ENCODE assay signal across 14 mouse cellular contexts in genomic region chr13:93248711-93249110, GRCm38 (mm10). TPM values are rescaled to one million over a fixed set of nuclear protein-coding genes. Genes with fewer than 3 reads are reported as not detected.
DNase-seq lines count a peak whose midpoint lies in the region; TF ChIP-seq lines count a peak whose summit lies in the region.
"Had no signal": no experiment of that assay in that cellular context is flagged by ENCODE, and none has a peak within 500 bp of the region (broad histone marks: within the 10 kb centered on the region; RNA-seq: fewer than 3 reads in every experiment).

No protein-coding gene starts in this region.

- H3K79me2 ChIP-seq in CH12.LX (replicated peaks; ENCODE audit: control insufficient read depth, extremely low read depth, insufficient read depth, poor library complexity, severe bottlenecking) = no peaks in the 10 kb centered on the region

- H3K9ac ChIP-seq in CH12.LX (ENCODE audit: insufficient read depth, low read depth) = peak overlapping the region; percentile 18; the same call in 1 of the 2 replicates
- H3K9ac ChIP-seq: forebrain, postnatal 0 days; limb, embryonic 15.5 days; midbrain, embryonic 12.5 days had no signal

- no peak; the same call in 1 of the 2 replicates for TF ChIP-seq RAD21 in CH12.LX (IDR thresholded peaks at IDR 0.05; ENCODE audit: low read depth, low read length)

- H3K4me3 ChIP-seq in CH12.LX (replicated peaks in 1 of 3; ENCODE audit: low read depth in 2 of 3, low read length in 2 of 3, poor library complexity in 1 of 3) = peak overlapping the region in 1 of 3 experiments; percentile 40
- H3K4me3 ChIP-seq: erythroblast, embryonic 14.5 days; limb, embryonic 15.5 days; midbrain, embryonic 12.5 days had no signal

- peaks cover 14 to 26% of the 10 kb centered on the region in 2 experiments for H3K4me1 ChIP-seq in CH12.LX (ENCODE audit: control insufficient read depth in 1 of 2, insufficient read depth in 2 of 2)
- H3K4me1 ChIP-seq: limb, embryonic 15.5 days; midbrain, embryonic 12.5 days had no signal

- no peaks in the 10 kb centered on the region for H3K9me3 ChIP-seq in CH12.LX (replicated peaks; ENCODE audit: low read length)
- H3K9me3 ChIP-seq: limb, embryonic 15.5 days; midbrain, embryonic 12.5 days had no signal

- H3K36me3 ChIP-seq in CH12.LX (replicated peaks in 1 of 2; ENCODE audit: control insufficient read depth in 1 of 2, insufficient read depth in 1 of 2, low read length in 1 of 2) = no peaks in the 10 kb centered on the region
- H3K36me3 ChIP-seq: limb, embryonic 15.5 days; midbrain, embryonic 12.5 days had no signal

- in situ Hi-C loops in CH12.LX (cut with MboI; ENCODE audit: low pct_ligation_motif_present, low pct_unique_long_range_greater_than_20kb, low sequenced_read_pairs) = loop anchor here (25.0 kb wide), 1 partner anchor 236 kb away; no protein-coding TSS in a partner anchor

- H3K4me2 ChIP-seq in CH12.LX (ENCODE audit: insufficient read depth, low read depth, poor library complexity, severe bottlenecking) = peak overlapping the region; percentile 54
- H3K4me2 ChIP-seq: limb, embryonic 15.5 days; midbrain, embryonic 12.5 days had no signal

- TF ChIP-seq POLR2A in CH12.LX (IDR thresholded peaks at IDR 0.05; ENCODE audit: low read depth, low read length) = no peak

- DNase-seq in left cerebral cortex, adult 8-10 months (ENCODE audit: low spot score in 2 of 2) = peak; percentile 21 to 70
- DNase-seq in left cerebral cortex, postnatal 10 days (ENCODE audit: extremely low spot score in 1 of 2, low spot score in 2 of 2) = no peak
- DNase-seq in A20 (ENCODE audit: low read depth, low spot score) (peak; percentile 70), CH12.LX (ENCODE audit: extremely low read depth) (peak; percentile 64)
- peak; percentile 62 to 72 for DNase-seq in monocyte, adult 2 months (ENCODE audit: low read depth in 1 of 2, low spot score in 2 of 2)
- no peak for DNase-seq in adrenal gland, postnatal 25 days
- no peak for DNase-seq in urinary bladder, postnatal 4 days (ENCODE audit: low spot score in 2 of 2)
- DNase-seq: adrenal gland, adult 2 months; cerebellum, adult 9-10 months; forebrain, postnatal 0 days; thymus, adult 2 months had no signal

- no peak for TF ChIP-seq CTCF in CH12.LX (conservative IDR thresholded peaks at IDR 0.05 in 1 of 2, IDR thresholded peaks at IDR 0.05 in 1 of 2; ENCODE audit: low read depth in 2 of 2, low read length in 2 of 2)

- no peak; the same call in 1 of the 2 replicates for TF ChIP-seq EP300 in CH12.LX (IDR thresholded peaks at IDR 0.05; ENCODE audit: low read length)

- dilution Hi-C loops in CH12.LX (cut with MboI; ENCODE audit: extremely low pct_ligation_motif_present, extremely low pct_unique_long_range_greater_than_20kb, low sequenced_read_pairs) = no loop called here

- no peaks in the 10 kb centered on the region for H3K27me3 ChIP-seq in CH12.LX (replicated peaks)
- H3K27me3 ChIP-seq: limb, embryonic 15.5 days; midbrain, embryonic 12.5 days had no signal

- H3K27ac ChIP-seq in CH12.LX (ENCODE audit: insufficient read depth, low read depth) = no peak overlapping the region
- H3K27ac ChIP-seq: limb, embryonic 15.5 days; midbrain, embryonic 12.5 days had no signal

- intact Hi-C loops in left cerebral cortex, postnatal 10 days (cut with DNase I) = no loop called here

TF ChIP-seq in CH12.LX, 34 proteins besides CTCF, POLR2A, EP300 and RAD21:
- no peak for TF ChIP-seq ETS1 (conservative IDR thresholded peaks at IDR 0.05; ENCODE audit: low read depth, low read length)
- TF ChIP-seq MAFK (IDR thresholded peaks at IDR 0.05; ENCODE audit: insufficient replicate concordance, low read length) = no peak
- TF ChIP-seq NRF1 (IDR thresholded peaks at IDR 0.05; ENCODE audit: low read depth, low read length) = no peak
- no peak for TF ChIP-seq E2F4 (IDR thresholded peaks at IDR 0.05; ENCODE audit: insufficient replicate concordance, low read depth, low read length)
- TF ChIP-seq MYC (IDR thresholded peaks at IDR 0.05; ENCODE audit: low read depth, low read length) = peak; percentile 51; the same call in 1 of the 2 replicates
- peak; percentile 63; the same call in 1 of the 2 replicates for TF ChIP-seq MAX (IDR thresholded peaks at IDR 0.05; ENCODE audit: low read length)
- no peak for TF ChIP-seq ZKSCAN1 (IDR thresholded peaks at IDR 0.05; ENCODE audit: borderline replicate concordance, low read depth, low read length)
- 0 out of 2 replicates have a peak, but pooled peaks have one; percentile 13 for TF ChIP-seq MEF2A (IDR thresholded peaks at IDR 0.05; ENCODE audit: borderline replicate concordance, low read depth, low read length)
- TF ChIP-seq CHD2 (IDR thresholded peaks at IDR 0.05; ENCODE audit: low read length) = no peak
- TF ChIP-seq JUND (conservative IDR thresholded peaks at IDR 0.05; ENCODE audit: low read depth, low read length) = no peak
- peak; percentile 33; the same call in 1 of the 2 replicates for TF ChIP-seq MXI1 (IDR thresholded peaks at IDR 0.05; ENCODE audit: low read depth, low read length)
- no peak for TF ChIP-seq JUN (IDR thresholded peaks at IDR 0.05; ENCODE audit: insufficient read depth, low read depth, low read length)
- no peak for TF ChIP-seq GABPA (IDR thresholded peaks at IDR 0.05; ENCODE audit: insufficient replicate concordance, low read depth, low read length)
- TF ChIP-seq NELFE (IDR thresholded peaks at IDR 0.05; ENCODE audit: low read depth, low read length) = 0 out of 2 replicates have a peak, but pooled peaks have one; percentile 13
- no peak for TF ChIP-seq PAX5 (IDR thresholded peaks at IDR 0.05; ENCODE audit: low read length)
- no peak for TF ChIP-seq ZMIZ1 (IDR thresholded peaks at IDR 0.05; ENCODE audit: low read depth, low read length)
- TF ChIP-seq SMC3 (IDR thresholded peaks at IDR 0.05; ENCODE audit: low read depth, low read length) = no peak
- TF ChIP-seq TCF12 (IDR thresholded peaks at IDR 0.05; ENCODE audit: low read depth, low read length) = peak; percentile 29; the same call in 1 of the 2 replicates
- TF ChIP-seq RCOR1 (conservative IDR thresholded peaks at IDR 0.05; ENCODE audit: low read depth, low read length) = no peak
- no peak for TF ChIP-seq ZNF384 (IDR thresholded peaks at IDR 0.05; ENCODE audit: low read depth, low read length)
- TF ChIP-seq USF1 (IDR thresholded peaks at IDR 0.05; ENCODE audit: low read depth, low read length) = peak; percentile 22; the same call in 1 of the 2 replicates
- no peak for TF ChIP-seq ZC3H11A (IDR thresholded peaks at IDR 0.05; ENCODE audit: low read depth, low read length)
- TF ChIP-seq CHD1 (IDR thresholded peaks at IDR 0.05; ENCODE audit: low read depth, low read length) = no peak
- peak; percentile 25; the same call in 1 of the 2 replicates for TF ChIP-seq BHLHE40 (IDR thresholded peaks at IDR 0.05; ENCODE audit: low read depth, low read length)
- TF ChIP-seq MAZ (IDR thresholded peaks at IDR 0.05; ENCODE audit: low read depth, low read length) = 0 out of 2 replicates have a peak, but pooled peaks have one; percentile 14
- TF ChIP-seq IRF4 (IDR thresholded peaks at IDR 0.05; ENCODE audit: low read depth, low read length) = peak; percentile 55; the same call in 1 of the 2 replicates

RNA-seq across cellular contexts. Expression of gene Homer1, which starts 50.7 kb away (rescaled TPM):
- total RNA-seq in left cerebral cortex, adult 8-10 months (2022) = 100 to 1,000 TPM; 189 to 264 (median 200) TPM
- 100 to 1,000 TPM; 145 to 149 TPM for total RNA-seq in left cerebral cortex, postnatal 10 days (2021)
- total RNA-seq in CH12.LX (2012; rRNA removed) = 16.2 and 16.4 TPM in 2 replicates
- 32.2 and 35.7 TPM in 2 replicates for total RNA-seq in CH12.LX (2014; rRNA removed)
- polyA plus RNA-seq in CH12.LX (2012; ENCODE audit: insufficient read length, low read depth) = 12.6 and 14.6 TPM in 2 replicates
- total RNA-seq in adrenal gland, postnatal 25 days (2021) = 27.1 and 30.4 TPM in 2 replicates

RNA-seq across cellular contexts. Expression of gene Tent2, which starts 56.5 kb away (rescaled TPM):
- 10 to 100 TPM; 26.7 to 40.7 (median 30.1) TPM for total RNA-seq in left cerebral cortex, adult 8-10 months (2022)
- 10 to 100 TPM; 24.9 to 28.8 TPM for total RNA-seq in left cerebral cortex, postnatal 10 days (2021)
- total RNA-seq in CH12.LX (2012; rRNA removed) (20.6 and 21.8 TPM in 2 replicates), CH12.LX (2014; rRNA removed) (45.8 and 52.1 TPM in 2 replicates)
- polyA plus RNA-seq in CH12.LX (2012; ENCODE audit: insufficient read length, low read depth) = 44.0 and 62.1 TPM in 2 replicates
- 36.1 and 37.1 TPM in 2 replicates for total RNA-seq in adrenal gland, postnatal 25 days (2021)

Comparison
In these comparisons a context has a peak if more than half of its experiments do, and no peak if none do; other contexts are left out.
1. DNase-seq: peak in left cerebral cortex, adult 8-10 months (2 of 2), A20 (single experiment), CH12.LX (single experiment) and monocyte, adult 2 months (2 of 2); none in left cerebral cortex, postnatal 10 days (0 of 2), adrenal gland, postnatal 25 days (single experiment) and urinary bladder, postnatal 4 days (0 of 2).